Mouse (Mus musculus) forelimb bud, embryonic 11.5 days (tissue): ENCODE results near the gene Rarres1.
A peak's percentile ranks its signal among the peaks of the same experiment; 100 is the strongest.

Experiments used
- DNase-seq: peaks from one replicate; pipeline ENCODE4 v3.0.0-alpha.2; 2012; ENCODE audit warnings: low read depth, low spot score

Gene Rarres1

GRCm38 (mm10) chr3:67492086-67492869, 23.0 kb downstream of the Rarres1 start:
- no peak for DNase-seq

DNA sequence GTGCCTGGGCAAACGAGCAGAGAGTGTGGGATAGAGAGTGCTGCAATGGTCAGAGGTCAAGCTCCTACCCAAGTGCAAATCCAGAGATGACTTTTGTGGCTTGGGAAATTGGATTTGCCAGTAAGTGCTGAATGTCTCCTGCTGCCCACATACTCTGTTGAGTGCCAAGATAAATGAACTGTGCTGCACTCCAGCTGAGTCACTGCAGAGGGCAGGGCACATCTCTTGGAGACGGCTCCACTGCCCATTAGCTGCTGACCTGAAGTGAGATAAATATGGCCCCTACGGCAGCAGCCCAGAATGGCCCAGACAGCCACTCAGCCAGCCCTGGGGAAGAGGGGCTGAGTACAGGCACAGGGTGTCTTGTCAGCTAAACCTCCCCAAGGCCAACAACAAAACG, 25.2 kb downstream of the Rarres1 start:
- no peak for DNase-seq

- DNase-seq, result no peak
Measured at GRCm38 (mm10) chr3:67485233-67485632, 30.1 kb downstream of the Rarres1 start.

GRCm38 (mm10) chr3:67482400-67482799, 32.9 kb downstream of the Rarres1 start:
- no peak for DNase-seq

GRCm38 (mm10) chr3:67479806-67480205, 35.5 kb downstream of the Rarres1 start:
- no peak for DNase-seq

DNA sequence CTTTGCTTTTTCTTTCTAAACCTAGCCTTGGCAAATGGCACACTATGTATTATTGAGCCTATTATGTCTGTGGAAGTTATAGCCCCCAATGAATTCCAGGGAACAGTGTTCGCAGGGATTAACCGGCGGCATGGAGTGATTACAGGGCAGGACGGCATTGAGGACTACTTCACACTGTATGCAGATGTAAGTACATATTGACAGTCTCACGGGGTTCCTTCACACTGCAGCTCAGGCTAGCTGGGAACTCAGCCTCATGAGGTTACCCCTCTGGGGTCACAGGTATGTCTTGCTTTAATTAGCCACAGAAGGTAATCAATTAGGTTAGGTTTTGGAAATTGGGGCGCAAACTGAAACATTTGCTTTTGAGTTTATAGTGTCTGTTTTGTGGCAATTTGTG, 41.9 kb downstream of the Rarres1 start:
- DNase-seq, result no peak

DNA sequence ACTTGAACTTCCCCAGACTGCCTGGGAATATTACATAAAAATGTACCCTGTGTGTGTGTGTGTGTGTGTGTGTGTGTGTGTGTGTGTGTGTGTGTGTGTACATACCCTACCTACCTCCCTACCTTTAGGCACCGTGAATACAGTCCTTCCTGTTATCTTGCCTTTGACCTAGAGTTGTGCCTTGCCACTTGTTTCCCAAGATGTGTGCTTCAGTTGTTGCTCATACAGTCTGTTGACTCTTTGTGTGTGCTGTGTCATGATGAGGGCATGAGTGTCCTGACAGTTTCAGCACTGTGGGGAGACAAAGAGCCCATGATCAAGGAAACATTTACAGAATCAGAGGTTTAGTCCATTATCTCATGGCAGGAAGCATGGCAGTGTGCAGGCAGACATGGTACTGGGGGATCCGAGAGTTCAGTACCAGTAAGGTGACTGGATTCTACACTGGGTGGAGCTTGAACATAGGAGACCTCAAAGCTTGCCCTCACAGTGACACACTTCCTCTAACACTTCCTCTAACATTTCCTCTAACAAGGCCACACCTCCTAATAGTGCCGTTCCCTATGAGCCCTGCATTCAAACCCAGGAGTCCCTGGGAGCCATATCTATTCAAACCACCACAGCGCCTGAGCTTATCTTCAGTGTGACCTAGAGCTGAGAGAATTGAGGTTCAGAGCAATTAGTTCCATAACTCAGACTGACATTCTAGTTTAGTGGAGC, 43.8 kb downstream of the Rarres1 start:
- no peak for DNase-seq

GRCm38 (mm10) chr3:67467281-67467680, 48.0 kb downstream of the Rarres1 start:
- DNase-seq, result no peak

DNA sequence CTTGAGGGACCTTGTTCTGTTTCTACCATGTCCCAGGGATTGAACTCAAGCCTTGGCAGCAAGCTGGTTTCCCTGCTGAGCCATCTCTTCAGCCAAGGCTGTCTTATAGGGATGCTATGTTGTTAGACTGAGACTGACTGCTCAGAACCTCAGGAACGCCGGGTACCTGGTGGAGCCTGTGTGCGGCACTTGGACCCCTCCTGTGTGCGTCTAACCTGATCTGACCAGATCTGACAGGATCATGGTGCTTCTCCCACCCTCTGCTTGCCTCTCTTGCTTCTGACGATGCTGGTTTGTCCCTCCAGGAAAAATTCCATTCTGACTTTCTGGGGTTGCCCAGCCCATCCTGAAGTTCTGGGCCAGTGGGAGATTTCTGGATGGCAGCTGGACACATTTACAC, 48.7 kb downstream of the Rarres1 start:
- no peak for DNase-seq

DNA sequence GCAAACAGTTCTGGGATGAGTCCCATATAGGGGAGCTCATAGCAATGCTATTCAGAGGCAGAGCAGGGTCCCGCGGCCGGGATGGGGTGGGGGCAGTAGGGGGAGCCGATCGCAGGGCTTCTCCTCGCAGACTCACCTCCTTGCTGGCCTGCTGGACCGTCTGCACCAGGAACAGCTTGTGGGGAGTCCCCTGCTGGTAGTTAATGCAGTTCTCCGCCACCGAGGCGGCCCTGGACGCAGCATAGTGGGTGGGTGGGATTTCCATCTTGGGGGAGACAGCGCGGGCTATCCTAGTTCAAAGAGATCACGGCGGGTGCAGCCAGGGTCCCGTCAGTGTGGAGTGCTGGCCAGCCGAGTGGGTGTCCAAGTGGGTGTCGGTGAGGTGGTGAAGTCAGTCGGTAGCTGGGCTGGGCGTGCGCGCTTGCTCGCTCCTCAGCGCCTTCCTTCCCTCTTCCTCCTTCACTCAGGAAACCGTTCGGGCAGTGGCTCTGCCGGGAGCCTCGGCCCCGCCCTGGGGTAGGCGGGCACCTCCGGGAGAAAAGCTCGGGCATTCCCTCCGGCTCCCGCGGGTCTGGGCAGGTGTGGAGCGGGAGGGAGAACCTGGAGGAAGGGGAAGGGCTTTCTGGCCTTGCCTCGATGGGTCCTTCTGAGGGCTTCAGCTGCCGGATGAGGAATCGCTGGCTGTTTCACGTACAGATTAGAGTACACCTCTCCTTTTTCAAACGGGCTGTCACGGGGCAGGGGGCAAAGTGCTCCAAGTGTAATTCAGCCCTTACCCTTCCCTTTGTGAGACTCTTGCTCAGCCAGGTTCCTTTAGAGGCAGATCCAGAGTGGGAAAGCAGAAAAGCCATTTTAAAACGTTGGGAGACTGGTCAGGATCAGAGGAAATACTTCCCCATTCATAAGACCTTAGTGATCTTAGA, 51.6 kb downstream of the Rarres1 start, which contains the start of gene Lxn:
TSS of gene Lxn (minus strand) at position 477 of the 923 bp plus-strand sequence.
- DNase-seq, result peak; percentile 59

DNA sequence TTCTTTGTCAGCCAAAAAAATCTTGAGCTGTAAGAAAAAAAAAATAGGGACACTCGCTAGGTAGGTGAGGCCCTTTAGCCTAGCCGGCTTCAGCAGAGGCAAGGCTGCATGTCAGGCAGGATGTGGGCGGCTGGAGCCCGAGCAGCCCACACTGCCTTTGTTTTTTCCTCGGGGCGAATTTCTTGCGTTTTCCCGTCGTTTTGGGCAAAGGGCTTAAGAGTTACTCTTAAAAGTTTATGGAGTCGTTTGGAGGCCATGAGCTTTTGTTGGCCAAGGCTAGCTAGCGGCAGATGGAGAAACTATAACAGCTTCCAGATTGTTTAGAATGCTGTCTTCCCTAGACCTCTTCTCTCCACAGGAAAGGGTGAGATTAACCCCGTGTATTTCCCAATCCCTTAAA, 52.3 kb downstream of the Rarres1 start:
- peak; percentile 35 for DNase-seq

GRCm38 (mm10) chr3:67462578-67462977, 52.7 kb downstream of the Rarres1 start:
- no peak for DNase-seq

DNA sequence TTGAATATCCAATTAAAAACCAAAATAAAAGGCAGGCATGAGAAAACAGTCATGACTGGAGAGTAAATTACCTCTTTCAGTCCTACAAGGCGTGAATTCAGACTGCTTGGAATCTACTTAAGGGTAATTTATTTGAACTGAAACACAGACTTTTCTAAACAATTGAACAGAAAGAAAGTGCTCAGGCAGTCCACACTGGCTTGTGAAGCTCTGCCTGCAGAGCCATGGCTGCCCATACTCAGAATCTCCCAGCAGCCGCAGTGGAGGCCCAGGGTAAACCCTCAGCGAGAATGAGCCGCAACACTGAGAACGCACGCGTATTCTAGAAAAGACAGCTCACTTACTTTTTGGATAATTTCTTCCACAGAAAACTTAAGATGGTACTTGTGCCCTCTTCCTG, 53.3 kb downstream of the Rarres1 start:
- DNase-seq, result no peak

- DNase-seq, result no peak
Measured at GRCm38 (mm10) chr3:67459881-67460280, 55.4 kb downstream of the Rarres1 start.

DNA sequence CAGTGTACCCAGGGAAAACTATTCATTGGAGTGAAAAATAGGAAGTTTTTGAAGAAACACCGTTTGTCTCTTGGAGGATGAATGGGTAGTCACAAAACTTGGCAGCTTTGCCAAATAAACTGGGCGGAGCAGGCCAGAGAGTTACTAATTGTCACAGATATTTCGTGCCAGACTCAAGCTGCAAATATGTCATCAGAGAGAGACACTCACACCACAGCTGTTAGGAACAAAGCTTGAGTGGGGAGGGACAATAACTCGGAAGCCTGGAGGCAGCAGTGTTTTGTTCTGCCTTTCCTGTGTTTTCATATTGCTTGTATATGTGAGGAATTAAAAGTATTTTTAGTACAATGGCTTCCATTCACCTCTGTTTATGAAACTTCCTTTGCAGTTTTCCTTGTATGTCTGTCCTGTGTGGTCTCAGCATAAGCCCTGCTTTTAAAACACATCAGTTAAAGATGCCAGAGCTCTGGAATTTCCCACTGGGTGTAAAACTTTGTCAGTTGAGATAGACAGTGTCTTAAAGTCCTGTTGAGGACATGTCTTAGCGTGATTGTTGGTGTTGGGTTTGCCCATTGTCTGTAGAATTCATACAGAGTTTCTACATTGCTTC, 64.6 kb downstream of the Rarres1 start:
- DNase-seq, result no peak

DNA sequence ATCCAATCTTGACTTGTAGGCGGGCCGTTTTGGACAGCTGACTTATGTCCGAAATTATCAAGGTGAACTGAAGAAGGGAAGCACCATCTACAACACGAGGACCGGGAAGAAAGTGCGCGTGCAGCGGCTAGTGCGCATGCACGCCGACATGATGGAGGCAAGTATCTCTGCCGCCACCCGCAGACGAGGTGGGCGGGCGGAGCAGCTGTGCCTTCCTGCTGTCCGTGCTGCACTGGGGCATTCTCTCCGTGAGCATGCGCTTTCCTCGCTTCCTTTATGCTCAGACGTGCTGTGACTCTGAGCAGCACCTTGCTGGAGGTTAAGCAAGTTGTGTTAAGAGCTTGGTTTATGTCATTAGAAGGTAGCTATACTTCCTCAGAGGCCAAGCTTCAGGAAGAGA, 65.7 kb downstream of the Rarres1 start:
- no peak for DNase-seq

DNA sequence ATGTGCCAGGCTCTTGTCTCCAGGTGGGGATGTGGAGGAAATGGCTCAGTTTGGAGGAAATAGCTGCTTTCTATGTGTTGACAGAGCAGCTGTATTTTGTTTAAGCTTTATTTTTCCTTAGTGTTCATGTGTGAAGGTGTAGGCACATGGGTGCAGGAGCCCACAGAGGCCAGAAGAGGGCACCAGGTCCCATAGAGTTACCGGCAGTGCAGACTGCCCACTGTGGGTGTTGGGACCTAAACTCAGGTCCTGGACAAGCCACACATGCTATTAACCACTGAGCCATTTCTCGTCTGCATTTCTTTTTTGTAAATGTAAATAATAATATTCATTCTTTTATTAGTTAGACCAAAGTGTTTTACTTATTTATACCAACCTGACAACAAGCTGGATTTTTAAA, 68.2 kb downstream of the Rarres1 start:
- DNase-seq, result no peak

GRCm38 (mm10) chr3:67434011-67434410, 81.3 kb downstream of the Rarres1 start:
- no peak for DNase-seq

GRCm38 (mm10) chr3:67429999-67430380, 85.3 kb downstream of the Rarres1 start, which contains the start of gene Gfm1:
Gene Gfm1 (plus strand): TSS chr3:67430096.
- peak; percentile 78 for DNase-seq

- no peak for DNase-seq
Measured at GRCm38 (mm10) chr3:67429338-67429998, 85.9 kb downstream of the Rarres1 start.
